Mouse (Mus musculus): ENCODE measurements at regions not wholly inside any gene's neighbourhood (a gene's known extent, or its start where the extent isn't known, plus 50 kb on each side); places are given as distances from the start of the nearest gene placed in this dataset.
A peak's percentile ranks its signal among the peaks of the same experiment; 100 is the strongest.

GRCm38 (mm10) chr2:123023918-123024317 is 258.9 kb downstream of the Sqor start:
- 34% methylated on average over 4 of the region's 4 CpGs for WGBS

DNA sequence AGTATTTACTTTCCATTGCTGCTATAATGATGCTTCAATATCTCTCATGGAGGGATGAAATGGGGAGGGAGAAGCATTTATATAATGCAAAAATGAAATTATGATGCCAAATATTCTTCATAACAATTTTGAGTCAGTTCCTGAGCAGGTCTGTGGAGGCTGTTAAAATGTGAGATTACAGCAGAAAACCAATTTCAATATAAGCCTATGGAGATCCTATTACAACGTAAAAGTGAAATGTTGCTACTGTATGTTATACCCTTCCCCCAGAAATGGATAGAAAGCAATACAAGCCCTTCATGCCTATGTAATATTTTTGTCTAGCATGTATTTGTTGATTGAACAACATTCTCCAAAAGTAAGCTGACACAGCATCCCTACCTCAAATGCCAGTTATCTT is 259.3 kb downstream of the Sqor start:
- no peaks in the 10 kb centered on the region for H3K4me1 ChIP-seq (replicated peaks)
- no peak overlapping the region for H3K4me3 ChIP-seq
- no peaks in the 10 kb centered on the region for H3K36me3 ChIP-seq
- no peaks in the 10 kb centered on the region for H3K9me3 ChIP-seq (replicated peaks)
- no peak overlapping the region for H3K4me2 ChIP-seq
- H3K27me3 ChIP-seq: no peaks in the 10 kb centered on the region
- no peak overlapping the region for H3K27ac ChIP-seq
- no peak overlapping the region for H3K9ac ChIP-seq
- no peak for ATAC-seq (replicated peaks; ENCODE audit: insufficient number of reproducible peaks, insufficient read depth, low FRiP score, low read depth)
- 86% methylated on average over 1 of the region's 1 CpGs for WGBS

More at GRCm38 (mm10) chr2:123023918-123024317, 258.9 kb downstream of the Sqor start:
- no peaks in the 10 kb centered on the region for H3K9me3 ChIP-seq (replicated peaks)
- no peak for ATAC-seq (replicated peaks; ENCODE audit: insufficient number of reproducible peaks, insufficient read depth, low FRiP score, low read depth)
- no peak overlapping the region for H3K9ac ChIP-seq
- H3K36me3 ChIP-seq: no peaks in the 10 kb centered on the region
- H3K27ac ChIP-seq: no peak overlapping the region
- H3K4me2 ChIP-seq: no peak overlapping the region
- H3K27me3 ChIP-seq: no peaks in the 10 kb centered on the region
- H3K4me3 ChIP-seq: no peak overlapping the region
- H3K4me1 ChIP-seq (replicated peaks): no peaks in the 10 kb centered on the region

- no peaks in the 10 kb centered on the region for H3K36me3 ChIP-seq
- no peaks in the 10 kb centered on the region for H3K4me1 ChIP-seq (replicated peaks)
- H3K27ac ChIP-seq: no peak overlapping the region
- H3K9me3 ChIP-seq (replicated peaks): no peaks in the 10 kb centered on the region
- no peak overlapping the region for H3K9ac ChIP-seq
- H3K4me2 ChIP-seq: no peak overlapping the region
- ATAC-seq (replicated peaks; ENCODE audit: insufficient number of reproducible peaks, insufficient read depth, low FRiP score, low read depth): no peak
- H3K4me3 ChIP-seq: no peak overlapping the region
- 83% methylated on average over 4 of the region's 4 CpGs for WGBS
- no peaks in the 10 kb centered on the region for H3K27me3 ChIP-seq
Measured at GRCm38 (mm10) chr2:123024976-123025585, 260.0 kb downstream of the Sqor start.

DNA sequence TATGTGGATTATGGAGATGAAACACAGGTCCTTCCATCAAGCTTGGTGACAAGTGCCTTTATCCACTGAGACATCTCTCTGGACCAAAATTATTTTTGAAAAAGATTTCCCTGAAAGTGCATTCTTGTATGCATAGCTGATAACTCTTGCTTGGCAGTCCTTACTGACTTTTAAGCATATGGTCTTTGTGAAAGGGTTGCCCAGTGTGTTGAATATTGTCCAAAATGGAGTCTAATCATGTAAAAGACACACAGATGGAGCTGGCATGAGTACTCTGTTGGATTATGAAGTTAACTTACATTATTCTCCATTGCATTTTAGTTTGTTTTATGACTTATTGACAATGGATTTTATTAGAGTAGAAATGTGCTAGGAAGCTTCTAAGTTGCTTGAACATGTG is 282.3 kb downstream of the Sqor start:
- Histone ChIP-seq H3K4me3 (no peak overlapping the region), H3K9ac (no peak overlapping the region), H3K4me1 (replicated peaks) (no peaks in the 10 kb centered on the region), H3K4me2 (no peak overlapping the region), H3K27me3 (no peaks in the 10 kb centered on the region), H3K9me3 (replicated peaks) (no peaks in the 10 kb centered on the region), H3K36me3 (no peaks in the 10 kb centered on the region), H3K27ac (no peak overlapping the region)
- no peak for ATAC-seq (replicated peaks; ENCODE audit: insufficient number of reproducible peaks, insufficient read depth, low FRiP score, low read depth)

DNA sequence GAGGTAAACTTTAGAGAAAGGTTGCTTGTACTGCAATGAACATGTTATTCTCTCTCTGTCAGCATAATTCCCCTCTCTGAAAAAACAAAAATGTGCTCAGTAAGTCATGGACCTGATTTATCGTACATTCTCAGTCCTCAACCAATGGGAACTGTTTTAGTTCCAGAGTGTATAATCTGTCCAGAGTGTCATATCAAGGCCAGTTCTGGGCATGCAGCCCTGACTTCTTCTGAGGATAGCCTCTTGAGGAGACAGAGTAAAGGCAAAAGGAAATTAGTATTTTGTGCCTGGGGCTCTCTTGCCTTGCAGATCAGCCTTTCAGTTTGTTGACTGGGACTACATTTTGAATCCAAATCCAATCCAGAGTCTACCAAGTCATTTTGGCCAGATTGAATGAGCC is 299.6 kb downstream of the Sqor start:
- Histone ChIP-seq H3K4me3 (no peak overlapping the region), H3K36me3 (no peaks in the 10 kb centered on the region), H3K27me3 (no peaks in the 10 kb centered on the region), H3K9ac (no peak overlapping the region), H3K27ac (no peak overlapping the region), H3K9me3 (replicated peaks) (no peaks in the 10 kb centered on the region), H3K4me2 (no peak overlapping the region), H3K4me1 (replicated peaks) (no peaks in the 10 kb centered on the region)
- 0 out of 2 replicates have a peak, but pooled peaks have one; percentile 53 for ATAC-seq (replicated peaks; ENCODE audit: insufficient number of reproducible peaks, insufficient read depth, low FRiP score, low read depth)
- WGBS: 61% methylated on average over 1 of the region's 1 CpGs

GRCm38 (mm10) chr2:123068809-123069208 is 303.8 kb downstream of the Sqor start:
- no peaks in the 10 kb centered on the region for H3K36me3 ChIP-seq
- 34% methylated on average over 5 of the region's 5 CpGs for WGBS

GRCm38 (mm10) chr2:123072653-123073052 is 307.6 kb downstream of the Sqor start:
- Histone ChIP-seq H3K4me1 (replicated peaks) (no peaks in the 10 kb centered on the region), H3K36me3 (no peaks in the 10 kb centered on the region), H3K9me3 (replicated peaks) (no peaks in the 10 kb centered on the region), H3K4me3 (no peak overlapping the region), H3K9ac (no peak overlapping the region), H3K4me2 (no peak overlapping the region), H3K27me3 (no peaks in the 10 kb centered on the region), H3K27ac (no peak overlapping the region)
- no peak for ATAC-seq (replicated peaks; ENCODE audit: insufficient number of reproducible peaks, insufficient read depth, low FRiP score, low read depth)
- WGBS: 81% methylated on average over 2 of the region's 2 CpGs

More at GRCm38 (mm10) chr2:123068809-123069208, 303.8 kb downstream of the Sqor start:
- Histone ChIP-seq H3K9me3 (replicated peaks) (no peaks in the 10 kb centered on the region), H3K4me3 (no peak overlapping the region), H3K4me1 (replicated peaks) (no peaks in the 10 kb centered on the region), H3K27me3 (no peaks in the 10 kb centered on the region), H3K27ac (no peak overlapping the region), H3K4me2 (no peak overlapping the region), H3K9ac (no peak overlapping the region)
- ATAC-seq (replicated peaks; ENCODE audit: insufficient number of reproducible peaks, insufficient read depth, low FRiP score, low read depth): no peak

- Histone ChIP-seq H3K4me2 (no peak overlapping the region), H3K9me3 (replicated peaks) (no peaks in the 10 kb centered on the region), H3K4me1 (replicated peaks) (no peaks in the 10 kb centered on the region), H3K36me3 (no peaks in the 10 kb centered on the region), H3K27ac (no peak overlapping the region), H3K27me3 (no peaks in the 10 kb centered on the region), H3K9ac (no peak overlapping the region), H3K4me3 (no peak overlapping the region)
- no peak for ATAC-seq (replicated peaks; ENCODE audit: insufficient number of reproducible peaks, insufficient read depth, low FRiP score, low read depth)
- WGBS: 35% methylated on average over 4 of the region's 4 CpGs
Measured at GRCm38 (mm10) chr2:123073476-123074085, 308.5 kb downstream of the Sqor start.

DNA sequence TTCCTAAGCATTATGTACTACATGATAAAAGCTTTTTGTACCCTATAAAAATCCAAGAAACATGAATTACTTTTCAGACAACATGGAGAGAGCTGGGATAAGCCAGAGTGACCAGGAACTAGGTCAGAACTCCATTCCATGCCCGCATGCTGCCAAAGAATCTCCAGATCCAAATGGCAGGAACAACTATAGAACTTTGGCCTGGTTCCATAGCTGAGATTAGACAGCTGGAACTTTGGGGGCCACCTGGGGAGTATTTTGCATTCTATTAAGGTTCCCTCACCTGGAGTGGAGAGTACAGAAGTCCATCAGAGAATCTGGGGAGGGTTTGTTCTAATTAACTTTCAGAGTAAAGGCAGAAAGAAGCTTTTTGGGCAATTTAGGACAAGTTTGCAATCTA is 327.7 kb downstream of the Sqor start:
- 71% methylated on average over 1 of the region's 1 CpGs for WGBS
- no peak for ATAC-seq (replicated peaks; ENCODE audit: insufficient number of reproducible peaks, insufficient read depth, low FRiP score, low read depth)
- H3K4me2 ChIP-seq: no peak overlapping the region

GRCm38 (mm10) chr2:123103530-123103929 is 338.5 kb downstream of the Sqor start:
- ATAC-seq (replicated peaks; ENCODE audit: insufficient number of reproducible peaks, insufficient read depth, low FRiP score, low read depth): no peak
- WGBS: 79% methylated on average over 4 of the region's 4 CpGs
- no peak overlapping the region for H3K4me2 ChIP-seq

More for the DNA sequence above, 327.7 kb downstream of the Sqor start:
- Histone ChIP-seq H3K4me3 (no peak overlapping the region), H3K27me3 (no peaks in the 10 kb centered on the region), H3K27ac (no peak overlapping the region), H3K9ac (no peak overlapping the region), H3K9me3 (replicated peaks) (no peaks in the 10 kb centered on the region), H3K36me3 (no peaks in the 10 kb centered on the region), H3K4me1 (replicated peaks) (no peaks in the 10 kb centered on the region)

GRCm38 (mm10) chr2:123131496-123131895 is 366.5 kb downstream of the Sqor start:
- Histone ChIP-seq H3K27ac (no peak overlapping the region), H3K9me3 (replicated peaks) (no peaks in the 10 kb centered on the region), H3K9ac (no peak overlapping the region), H3K4me2 (no peak overlapping the region), H3K27me3 (no peaks in the 10 kb centered on the region), H3K4me3 (no peak overlapping the region), H3K36me3 (no peaks in the 10 kb centered on the region), H3K4me1 (replicated peaks) (no peaks in the 10 kb centered on the region)
- WGBS: 65% methylated on average over 2 of the region's 2 CpGs
- ATAC-seq (replicated peaks; ENCODE audit: insufficient number of reproducible peaks, insufficient read depth, low FRiP score, low read depth): no peak

More at GRCm38 (mm10) chr2:123103530-123103929, 338.5 kb downstream of the Sqor start:
- no peaks in the 10 kb centered on the region for H3K4me1 ChIP-seq (replicated peaks)
- H3K36me3 ChIP-seq: no peaks in the 10 kb centered on the region
- H3K9ac ChIP-seq: no peak overlapping the region
- no peaks in the 10 kb centered on the region for H3K9me3 ChIP-seq (replicated peaks)
- no peak overlapping the region for H3K4me3 ChIP-seq
- H3K27me3 ChIP-seq: no peaks in the 10 kb centered on the region
- no peak overlapping the region for H3K27ac ChIP-seq

GRCm38 (mm10) chr2:123153170-123153569 is 388.1 kb downstream of the Sqor start:
- no peak overlapping the region for H3K9ac ChIP-seq
- no peak overlapping the region for H3K4me3 ChIP-seq
- no peaks in the 10 kb centered on the region for H3K4me1 ChIP-seq (replicated peaks)
- H3K36me3 ChIP-seq: no peaks in the 10 kb centered on the region
- no peak overlapping the region for H3K27ac ChIP-seq
- H3K27me3 ChIP-seq: no peaks in the 10 kb centered on the region
- no peaks in the 10 kb centered on the region for H3K9me3 ChIP-seq (replicated peaks)
- no peak for ATAC-seq (replicated peaks; ENCODE audit: insufficient number of reproducible peaks, insufficient read depth, low FRiP score, low read depth)
- no peak overlapping the region for H3K4me2 ChIP-seq

Data from heart, embryonic 15.5 days (tissue).